Mouse (Mus musculus) thymus, adult 2 months (tissue): ENCODE measurements around the gene Tenm1.

Experiments used
- CTCF ChIP-seq: fragments of 200-500 bp; IDR thresholded peaks from 2 replicates; pipeline ENCODE4 v1.5.1; 2012; ENCODE audit warnings: mild to moderate bottlenecking, control low read depth, low read length, moderate library complexity, borderline replicate concordance; ENCODE audit not compliant: control insufficient read depth, poor library complexity, insufficient read depth; ENCODE audit errors: extremely low read depth
- POLR2A ChIP-seq: fragments of 200-500 bp; IDR thresholded peaks from 2 replicates; pipeline ENCODE4 v1.6.1; 2012; ENCODE audit warnings: mild to moderate bottlenecking, low read length, control low read depth, moderate library complexity; ENCODE audit not compliant: control insufficient read depth, poor library complexity, insufficient read depth; ENCODE audit errors: extremely low read depth

- no peak for TF ChIP-seq POLR2A
- TF ChIP-seq CTCF: no peak
Measured at GRCm38 (mm10) chrX:43427961-43428365, 963 bp downstream of the Tenm1 start.
